Mouse (Mus musculus) C2C12 (cell line): Measurements from ENCODE around the gene Npas2. TPM values are rescaled to one million over a fixed set of nuclear protein-coding genes. Genes with fewer than 3 reads are reported as not detected.

Experiments used
- H3K27me3 ChIP-seq: one replicate; pipeline ENCODE4 v1.6.1; 2011; ENCODE audit not compliant: control insufficient read depth, insufficient read depth, insufficient read length
- H3K36me3 ChIP-seq: one replicate; pipeline ENCODE4 v1.6.1; 2011; ENCODE audit not compliant: control insufficient read depth, insufficient read depth
- H3K4me3 ChIP-seq: one replicate; pipeline ENCODE4 v1.5.1; 2011; ENCODE audit warnings: mild to moderate bottlenecking, control low read depth; ENCODE audit not compliant: poor library complexity, insufficient read depth, severe bottlenecking
- H3K79me2 ChIP-seq: one replicate; pipeline ENCODE4 v1.6.1; 2011; ENCODE audit not compliant: control insufficient read depth, insufficient read depth
- H3K79me3 ChIP-seq: one replicate; pipeline ENCODE4 v1.6.1; 2011; ENCODE audit warnings: low read depth, control low read depth
- H3ac ChIP-seq: one replicate; pipeline ENCODE3; 2011; ENCODE audit warnings: low read depth; ENCODE audit not compliant: control insufficient read depth, insufficient read length
- CEBPB ChIP-seq: IDR thresholded peaks from one replicate; pipeline ENCODE4 v1.6.1; 2011; ENCODE audit warnings: low read depth, mild to moderate bottlenecking, control low read depth, moderate library complexity
- CTCF ChIP-seq: IDR thresholded peaks from one replicate; pipeline ENCODE4 v1.5.1; 2011; ENCODE audit not compliant: control insufficient read depth, insufficient read depth, insufficient read length
- FOSL1 ChIP-seq: IDR thresholded peaks from one replicate; pipeline ENCODE4 v1.8.0; 2011; ENCODE audit warnings: mild to moderate bottlenecking, low read length; ENCODE audit not compliant: poor library complexity, insufficient read depth, severe bottlenecking
- MAX ChIP-seq: IDR thresholded peaks from one replicate; pipeline ENCODE4 v1.6.1; 2011; ENCODE audit warnings: mild to moderate bottlenecking, control low read depth
- MYOD1 ChIP-seq: IDR thresholded peaks from one replicate; pipeline ENCODE4 v1.6.1; 2011; ENCODE audit warnings: low read depth; ENCODE audit not compliant: control insufficient read depth, insufficient read length
- MYOG ChIP-seq: IDR thresholded peaks from one replicate; pipeline ENCODE4 v1.6.1; 2011; ENCODE audit not compliant: control insufficient read depth, insufficient read length; ENCODE audit errors: extremely low read depth
- USF1 ChIP-seq: IDR thresholded peaks from one replicate; pipeline ENCODE4 v1.6.1; 2011; ENCODE audit warnings: low read depth, mild to moderate bottlenecking, control low read depth, moderate library complexity
- microRNA-seq: library from miRNA; unstranded; fragments of <30 nt; microRNA quantifications from one replicate; pipeline ENCODE4, GENCODE M21; 2019; ENCODE audit warnings: borderline microRNAs expressed
- polyA plus RNA-seq: library from polyadenylated mRNA; unstranded; fragments of >200 nt; fragmentation: generic; extraction: Trizol; gene quantifications from one replicate; pipeline ENCODE4 v1.2.1, GENCODE M21; 2012; ENCODE audit warnings: missing spikeins

Gene Npas2
- polyA plus RNA-seq, 1 experiment = not detected

- no peaks in the 10 kb centered on the region for H3K79me3 ChIP-seq
- no peak overlapping the region for H3ac ChIP-seq
- no peaks in the 10 kb centered on the region for H3K36me3 ChIP-seq
- H3K4me3 ChIP-seq = no peak overlapping the region
- H3K79me2 ChIP-seq = no peaks in the 10 kb centered on the region
- H3K27me3 ChIP-seq = peaks cover 23% of the 10 kb centered on the region
- TF ChIP-seq CTCF = no peak
- no peak for TF ChIP-seq CEBPB
- TF ChIP-seq USF1 = no peak
- no peak for TF ChIP-seq MYOG
- TF ChIP-seq FOSL1 = no peak
- TF ChIP-seq MAX = no peak
- no peak for TF ChIP-seq MYOD1
Observed at GRCm38 (mm10) chr1:39400173-39400572, 206.6 kb downstream of the Npas2 start.

- no peak overlapping the region for H3ac ChIP-seq
- TF ChIP-seq USF1 (no peak), MYOD1 (no peak), CEBPB (no peak), MYOG (no peak), MAX (no peak), CTCF (no peak), FOSL1 (no peak)
- H3K79me3 ChIP-seq = no peaks in the 10 kb centered on the region
- no peaks in the 10 kb centered on the region for H3K79me2 ChIP-seq
- H3K36me3 ChIP-seq = no peaks in the 10 kb centered on the region
- peaks cover 37% of the 10 kb centered on the region for H3K27me3 ChIP-seq
- H3K4me3 ChIP-seq = no peak overlapping the region
Observed at GRCm38 (mm10) chr1:39407108-39407507, 213.6 kb downstream of the Npas2 start.

DNA sequence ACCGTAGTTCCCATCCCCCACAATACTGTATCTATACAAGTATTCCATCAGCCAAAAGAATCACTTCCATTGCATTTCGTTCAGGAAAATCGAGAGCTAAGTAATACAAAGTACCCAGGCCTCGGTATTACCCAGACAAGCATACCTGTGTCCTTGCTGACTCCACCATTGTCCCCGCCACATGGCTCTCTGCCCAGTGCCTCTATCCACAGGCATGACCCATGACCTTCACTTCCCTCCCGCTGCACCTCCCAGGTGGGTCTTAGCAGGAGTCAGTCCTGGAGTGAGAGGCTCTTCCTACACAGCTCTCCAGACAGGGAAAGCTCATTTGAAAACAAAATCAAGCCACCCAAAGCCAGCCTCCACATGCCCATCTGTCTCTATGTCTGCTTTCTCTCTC lies 214.6 kb downstream of the Npas2 start:
- H3K27me3 ChIP-seq = peaks cover 33% of the 10 kb centered on the region
- no peaks in the 10 kb centered on the region for H3K79me2 ChIP-seq

GRCm38 (mm10) chr1:39408668-39409067 lies 215.1 kb downstream of the Npas2 start:
- H3ac ChIP-seq = no peak overlapping the region
- no peak overlapping the region for H3K4me3 ChIP-seq
- no peaks in the 10 kb centered on the region for H3K79me3 ChIP-seq
- no peaks in the 10 kb centered on the region for H3K36me3 ChIP-seq
- no peak for TF ChIP-seq MYOD1
- TF ChIP-seq MAX = no peak
- TF ChIP-seq CTCF = no peak
- TF ChIP-seq USF1 = no peak
- no peak for TF ChIP-seq MYOG
- TF ChIP-seq CEBPB = no peak
- no peak for TF ChIP-seq FOSL1
- H3K79me2 ChIP-seq = no peaks in the 10 kb centered on the region
- H3K27me3 ChIP-seq = peaks cover 31% of the 10 kb centered on the region

More for the DNA sequence above, 214.6 kb downstream of the Npas2 start:
- no peak overlapping the region for H3ac ChIP-seq
- H3K4me3 ChIP-seq = no peak overlapping the region
- TF ChIP-seq MYOD1 (no peak), USF1 (no peak), CTCF (no peak), MAX (no peak), CEBPB (no peak), MYOG (no peak), FOSL1 (no peak)
- no peaks in the 10 kb centered on the region for H3K36me3 ChIP-seq
- no peaks in the 10 kb centered on the region for H3K79me3 ChIP-seq

GRCm38 (mm10) chr1:39410085-39410821 lies 216.7 kb downstream of the Npas2 start:
- H3K4me3 ChIP-seq = no peak overlapping the region
- H3K36me3 ChIP-seq = no peaks in the 10 kb centered on the region
- TF ChIP-seq USF1 (no peak), MAX (no peak)
- no peaks in the 10 kb centered on the region for H3K79me2 ChIP-seq
- no peaks in the 10 kb centered on the region for H3K79me3 ChIP-seq
- peaks cover 27% of the 10 kb centered on the region for H3K27me3 ChIP-seq
- no peak overlapping the region for H3ac ChIP-seq

Small RNA genes within 50 kb of the gene (microRNA-seq; reads per million reads assigned to microRNA genes)
- not detected for gene Mir6349

Other genes with a start within 250 kb of the Npas2 start
- 98.7 TPM for gene Pdcl3, start 208.1 kb upstream of the Npas2 start, polyA plus RNA-seq
- gene Rpl31, start 174.1 kb downstream of the Npas2 start, polyA plus RNA-seq = 1,915 TPM